Mouse (Mus musculus): ENCODE results near the gene Tmem215.

Gene Tmem215

GRCm38 (mm10) chr4:40471880-40472279, at the start of gene Tmem215:
Tmem215 (plus strand) TSS chr4:40472180.
- no peak for DNase-seq

- DNase-seq, result no peak
These were observed 40.1 kb upstream of the Tmem215 start for GRCm38 (mm10) chr4:40431916-40432315.

- DNase-seq, result no peak
These were observed 38.6 kb upstream of the Tmem215 start for GRCm38 (mm10) chr4:40433379-40433778.

- DNase-seq, result no peak
These were observed 37.6 kb upstream of the Tmem215 start for GRCm38 (mm10) chr4:40434388-40434787.

- no peak for DNase-seq
These were observed 28.4 kb upstream of the Tmem215 start for GRCm38 (mm10) chr4:40443565-40443964.

GRCm38 (mm10) chr4:40472700-40473530, 935 bp downstream of the Tmem215 start:
- DNase-seq, result no peak

- no peak for DNase-seq
These were observed 1.9 kb downstream of the Tmem215 start for GRCm38 (mm10) chr4:40473911-40474310.

GRCm38 (mm10) chr4:40477963-40478362, 6.0 kb downstream of the Tmem215 start:
- DNase-seq, result no peak

GRCm38 (mm10) chr4:40486546-40486945, 14.6 kb downstream of the Tmem215 start:
- no peak for DNase-seq

GRCm38 (mm10) chr4:40491731-40492130, 19.8 kb downstream of the Tmem215 start:
- no peak for DNase-seq

- no peak for DNase-seq
These were observed 24.4 kb downstream of the Tmem215 start for GRCm38 (mm10) chr4:40496354-40496753.

GRCm38 (mm10) chr4:40496828-40497227, 24.8 kb downstream of the Tmem215 start:
- DNase-seq, result no peak

GRCm38 (mm10) chr4:40499812-40500591, 28.0 kb downstream of the Tmem215 start:
- DNase-seq, result no peak

GRCm38 (mm10) chr4:40502459-40502858, 30.5 kb downstream of the Tmem215 start:
- no peak for DNase-seq

GRCm38 (mm10) chr4:40509534-40509933, 37.6 kb downstream of the Tmem215 start:
- no peak for DNase-seq

- no peak for DNase-seq
These were observed 41.3 kb downstream of the Tmem215 start for GRCm38 (mm10) chr4:40513235-40513634.

GRCm38 (mm10) chr4:40518545-40519324, 46.8 kb downstream of the Tmem215 start:
- DNase-seq, result no peak

Data from cerebellum, adult 11-12 months (tissue).